Mouse (Mus musculus): Measurements from ENCODE around the gene Gtpbp8. TPM values are rescaled to one million over a fixed set of nuclear protein-coding genes. Genes with fewer than 3 reads are reported as not detected.

The Gtpbp8 gene
- 22.4 and 22.9 TPM in 2 replicates for total RNA-seq (2014; rRNA removed)
- polyA plus RNA-seq (2015; fragmentation: Nextera tagmentation; extraction: Ambion mirVana) = 32.2 and 33.5 TPM in 2 replicates

DNA sequence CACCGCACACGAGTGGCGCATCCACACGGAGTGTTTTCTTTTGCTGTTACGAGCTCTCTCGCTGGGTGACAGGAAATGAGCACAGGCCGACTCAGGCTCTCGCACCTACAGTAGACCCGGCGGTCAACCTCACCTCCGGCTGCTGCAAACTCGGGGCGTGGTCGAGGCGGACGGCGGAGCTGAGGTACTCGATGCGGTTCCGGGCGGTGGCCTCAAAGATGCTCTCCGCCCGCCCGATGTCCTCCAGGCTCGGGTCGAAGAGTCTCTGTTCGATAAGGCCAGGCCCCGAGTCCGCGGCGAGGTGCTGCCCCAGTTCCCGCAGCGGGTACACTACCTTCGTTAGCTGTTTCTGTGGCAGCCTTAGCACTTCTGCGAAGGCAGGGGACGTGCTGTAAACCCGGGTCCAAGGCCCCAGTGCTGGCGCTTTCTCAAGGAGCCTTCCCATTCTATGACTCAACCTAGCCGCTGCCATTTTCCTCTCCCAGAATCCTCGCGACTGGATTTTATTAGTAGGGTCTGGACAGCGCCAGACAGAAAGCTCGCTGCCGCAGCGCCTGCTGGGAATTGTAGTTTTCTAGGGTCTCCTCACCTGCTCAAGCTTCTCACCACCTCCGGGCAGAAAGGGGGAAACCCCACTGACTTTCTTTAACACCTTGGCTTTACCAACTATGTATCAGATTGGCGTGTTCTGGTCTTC lies at the start of gene Gtpbp8:
TSS of gene Gtpbp8 (minus strand) at position 498 of the 697 bp plus-strand sequence.
- peak; percentile 96 for ATAC-seq
- Histone ChIP-seq H3K9me3 (ENCODE audit: low read length) (no peaks in the 10 kb centered on the region), H3K9ac (replicated peaks; ENCODE audit: low read length) (peak within 1 kb of the TSS; percentile 93), H3K27me3 (ENCODE audit: insufficient read depth, low read length) (no peaks in the 10 kb centered on the region), H3K4me2 (ENCODE audit: low read depth, low read length) (peak within 1 kb of the TSS; percentile 79), H3K4me1 (ENCODE audit: insufficient read depth, low read length) (peaks cover 13% of the 10 kb centered on the region), H3K27ac (peak within 1 kb of the TSS; percentile 97), H3K4me3 (ENCODE audit: low read length) (peak within 1 kb of the TSS; percentile 83), H3K36me3 (ENCODE audit: insufficient read depth, low read length) (peaks cover 7% of the 10 kb centered on the region; the same call in 1 of the 2 replicates)
- 0 out of 2 replicates have a peak, but pooled peaks have one; percentile 9 for TF ChIP-seq CTCF (IDR thresholded peaks at IDR 0.05; ENCODE audit: low read depth)
- peak; percentile 95 for DNase-seq (ENCODE audit: low spot score)
- WGBS = under 1% methylated on average over 47 of the region's 47 CpGs

DNA sequence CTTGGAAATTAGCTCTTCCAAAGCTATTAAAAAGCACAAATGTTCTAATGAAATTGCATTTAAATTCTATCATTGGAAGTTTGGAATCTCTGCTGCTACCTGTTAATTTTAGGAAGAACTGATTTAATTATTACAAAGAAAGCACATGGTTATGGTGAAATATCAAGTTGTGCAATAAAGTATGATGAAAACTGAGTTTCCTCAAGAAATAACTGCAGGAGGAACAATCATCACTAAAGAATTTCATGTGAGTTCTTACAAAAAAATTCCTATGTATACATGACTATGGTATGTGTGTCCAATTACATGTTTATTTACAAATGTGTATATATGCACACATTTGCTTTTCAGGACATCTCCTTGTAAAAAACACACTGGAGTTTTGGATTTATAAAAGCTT lies 48.3 kb upstream of the Gtpbp8 start:
- Histone ChIP-seq H3K4me2 (ENCODE audit: low read depth, low read length) (no peak overlapping the region), H3K27me3 (ENCODE audit: insufficient read depth, low read length) (no peaks in the 10 kb centered on the region), H3K9ac (replicated peaks; ENCODE audit: low read length) (no peak overlapping the region), H3K27ac (no peak overlapping the region), H3K9me3 (ENCODE audit: low read length) (no peaks in the 10 kb centered on the region), H3K36me3 (ENCODE audit: insufficient read depth, low read length) (no peaks in the 10 kb centered on the region), H3K4me3 (ENCODE audit: low read length) (no peak overlapping the region), H3K4me1 (ENCODE audit: insufficient read depth, low read length) (no peaks in the 10 kb centered on the region)
- ATAC-seq (no peak), DNase-seq (ENCODE audit: low spot score) (no peak)
- TF ChIP-seq CTCF (IDR thresholded peaks at IDR 0.05; ENCODE audit: low read depth) = no peak

DNA sequence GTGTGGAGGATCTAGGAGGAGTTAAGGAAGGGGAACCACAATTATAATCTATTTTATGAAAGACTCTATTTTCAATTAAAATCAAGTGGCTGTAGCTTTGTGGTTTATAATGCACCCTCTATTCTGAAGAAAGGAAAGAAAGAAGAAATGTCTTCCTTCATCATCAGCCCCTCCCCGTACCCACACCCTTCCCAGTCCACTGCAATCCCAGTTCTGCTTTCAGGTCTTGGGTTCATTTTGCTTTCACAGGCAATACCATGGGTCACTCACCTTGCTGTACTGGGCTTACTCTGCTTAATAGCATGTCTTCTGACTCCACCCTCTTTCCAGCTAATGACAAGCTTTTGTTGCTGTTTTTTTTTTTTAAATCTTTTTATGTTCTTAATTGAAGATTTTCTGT lies 40.8 kb upstream of the Gtpbp8 start:
- H3K9me3 ChIP-seq (ENCODE audit: low read length) = no peaks in the 10 kb centered on the region
- H3K4me2 ChIP-seq (ENCODE audit: low read depth, low read length) = no peak overlapping the region
- H3K36me3 ChIP-seq (ENCODE audit: insufficient read depth, low read length) = no peaks in the 10 kb centered on the region
- DNase-seq (ENCODE audit: low spot score) = no peak
- no peak for TF ChIP-seq CTCF (IDR thresholded peaks at IDR 0.05; ENCODE audit: low read depth)
- H3K27me3 ChIP-seq (ENCODE audit: insufficient read depth, low read length) = no peaks in the 10 kb centered on the region
- no peak overlapping the region for H3K4me3 ChIP-seq (ENCODE audit: low read length)
- H3K9ac ChIP-seq (replicated peaks; ENCODE audit: low read length) = no peak overlapping the region
- no peaks in the 10 kb centered on the region for H3K4me1 ChIP-seq (ENCODE audit: insufficient read depth, low read length)
- ATAC-seq = no peak
- no peak overlapping the region for H3K27ac ChIP-seq
- 90% methylated on average over 1 of the region's 1 CpGs for WGBS

DNA sequence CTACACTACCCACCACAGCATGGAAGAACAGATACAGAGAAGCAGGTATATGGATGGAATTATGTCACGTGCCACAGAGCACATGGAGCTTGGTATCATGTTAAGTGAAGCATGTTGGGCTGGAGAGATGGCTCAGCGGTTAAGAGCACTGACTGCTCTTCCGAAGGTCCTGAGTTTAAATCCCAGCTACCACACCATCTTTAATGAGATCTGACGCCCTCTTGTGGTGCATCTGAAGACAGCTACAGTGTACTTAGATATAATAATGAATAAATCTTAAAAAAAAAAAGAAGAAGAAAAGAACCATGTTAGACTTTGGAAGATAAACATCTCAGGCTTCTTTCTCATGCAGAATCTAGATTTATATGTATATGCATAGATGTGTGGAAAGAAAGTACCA lies 34.6 kb upstream of the Gtpbp8 start:
- H3K27ac ChIP-seq = no peak overlapping the region
- H3K9me3 ChIP-seq (ENCODE audit: low read length) = no peaks in the 10 kb centered on the region
- ATAC-seq = no peak
- no peaks in the 10 kb centered on the region for H3K4me1 ChIP-seq (ENCODE audit: insufficient read depth, low read length)
- H3K4me3 ChIP-seq (ENCODE audit: low read length) = no peak overlapping the region
- no peak for DNase-seq (ENCODE audit: low spot score)
- H3K9ac ChIP-seq (replicated peaks; ENCODE audit: low read length) = no peak overlapping the region
- 68% methylated on average over 4 of the region's 4 CpGs for WGBS
- TF ChIP-seq CTCF (IDR thresholded peaks at IDR 0.05; ENCODE audit: low read depth) = no peak
- H3K36me3 ChIP-seq (ENCODE audit: insufficient read depth, low read length) = no peaks in the 10 kb centered on the region
- H3K4me2 ChIP-seq (ENCODE audit: low read depth, low read length) = no peak overlapping the region
- H3K27me3 ChIP-seq (ENCODE audit: insufficient read depth, low read length) = no peaks in the 10 kb centered on the region

DNA sequence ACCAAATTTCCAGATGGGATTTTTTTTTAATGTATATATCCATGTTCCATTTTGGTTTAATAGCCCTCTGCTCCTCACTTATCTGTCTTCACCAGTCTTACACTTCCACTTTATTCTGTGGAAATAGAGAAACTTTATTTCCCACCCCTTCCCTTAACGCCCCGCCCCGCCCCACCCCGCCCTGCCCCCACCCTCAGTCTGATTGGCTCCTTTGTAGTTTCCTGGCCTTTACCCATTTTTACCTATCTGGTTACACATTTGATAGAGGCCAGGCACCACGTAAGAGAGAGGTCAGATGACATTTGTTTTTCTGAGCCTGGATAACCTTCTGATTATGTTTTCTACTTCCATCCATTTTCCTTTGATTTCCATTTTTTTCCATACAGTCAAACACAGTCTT lies 33.3 kb upstream of the Gtpbp8 start:
- TF ChIP-seq CTCF (IDR thresholded peaks at IDR 0.05; ENCODE audit: low read depth) = no peak
- no peak overlapping the region for H3K4me2 ChIP-seq (ENCODE audit: low read depth, low read length)
- 92% methylated on average over 5 of the region's 5 CpGs for WGBS

DNA sequence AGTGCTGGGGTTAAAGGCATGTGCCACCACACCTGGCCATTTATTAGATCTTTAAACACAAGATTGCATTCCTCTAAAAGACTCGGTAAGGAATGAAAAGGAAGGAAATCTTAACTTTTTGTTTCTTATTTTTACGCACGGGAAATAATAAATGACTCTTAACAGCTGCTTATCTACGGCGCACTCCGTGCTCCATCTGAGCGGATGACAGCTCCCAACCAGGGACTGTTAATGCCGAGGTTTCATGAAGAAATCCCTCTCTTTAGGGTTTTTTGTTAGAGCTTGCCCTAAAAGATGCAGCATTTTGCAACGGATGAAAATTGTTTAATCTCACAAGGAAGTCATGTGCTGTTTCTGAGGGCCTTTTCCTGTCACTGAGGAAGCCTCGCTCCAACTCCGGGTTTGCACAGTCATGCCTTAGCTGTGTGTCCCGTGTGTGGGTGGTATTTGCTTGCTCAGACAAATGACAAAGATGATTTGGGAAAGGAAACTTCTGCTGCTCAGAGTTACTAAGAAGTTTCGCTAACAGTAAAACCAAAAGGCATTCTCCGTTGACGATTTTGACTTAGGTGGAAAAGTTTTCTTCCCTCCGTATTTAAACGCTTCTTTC lies 32.5 kb upstream of the Gtpbp8 start:
- no peak for TF ChIP-seq CTCF (IDR thresholded peaks at IDR 0.05; ENCODE audit: low read depth)
- no peak for ATAC-seq
- H3K27me3 ChIP-seq (ENCODE audit: insufficient read depth, low read length) = no peaks in the 10 kb centered on the region
- no peak overlapping the region for H3K9ac ChIP-seq (replicated peaks; ENCODE audit: low read length)
- no peaks in the 10 kb centered on the region for H3K36me3 ChIP-seq (ENCODE audit: insufficient read depth, low read length)
- H3K4me1 ChIP-seq (ENCODE audit: insufficient read depth, low read length) = no peaks in the 10 kb centered on the region
- no peak overlapping the region for H3K4me2 ChIP-seq (ENCODE audit: low read depth, low read length)
- no peak overlapping the region for H3K27ac ChIP-seq
- WGBS = 80% methylated on average over 17 of the region's 17 CpGs
- H3K4me3 ChIP-seq (ENCODE audit: low read length) = no peak overlapping the region
- no peak for DNase-seq (ENCODE audit: low spot score)
- H3K9me3 ChIP-seq (ENCODE audit: low read length) = no peaks in the 10 kb centered on the region

More for the DNA sequence above, 33.3 kb upstream of the Gtpbp8 start:
- no peaks in the 10 kb centered on the region for H3K27me3 ChIP-seq (ENCODE audit: insufficient read depth, low read length)
- H3K27ac ChIP-seq = no peak overlapping the region
- H3K36me3 ChIP-seq (ENCODE audit: insufficient read depth, low read length) = no peaks in the 10 kb centered on the region
- no peaks in the 10 kb centered on the region for H3K4me1 ChIP-seq (ENCODE audit: insufficient read depth, low read length)
- ATAC-seq = no peak
- no peak overlapping the region for H3K9ac ChIP-seq (replicated peaks; ENCODE audit: low read length)
- H3K4me3 ChIP-seq (ENCODE audit: low read length) = no peak overlapping the region
- no peaks in the 10 kb centered on the region for H3K9me3 ChIP-seq (ENCODE audit: low read length)
- DNase-seq (ENCODE audit: low spot score) = no peak

DNA sequence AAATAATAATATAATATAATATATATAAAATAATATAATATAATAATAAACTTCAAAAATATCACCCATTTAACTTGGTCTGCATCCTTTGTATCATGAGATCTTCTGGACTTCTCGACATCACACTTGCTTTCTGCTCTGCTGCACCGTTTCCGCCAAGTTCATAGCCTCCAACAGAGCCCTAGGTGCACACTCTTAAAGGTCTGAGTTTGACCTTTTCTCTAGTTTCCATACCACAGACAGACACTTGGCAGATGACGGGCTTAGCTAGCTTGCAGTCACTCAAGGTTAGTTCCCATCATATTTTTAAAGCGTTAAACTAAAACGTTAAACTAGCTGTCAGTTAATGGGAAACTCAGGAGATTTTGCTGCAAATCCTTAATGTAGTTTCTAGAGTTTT lies 28.0 kb upstream of the Gtpbp8 start:
- no peak for TF ChIP-seq CTCF (IDR thresholded peaks at IDR 0.05; ENCODE audit: low read depth)
- no peak overlapping the region for H3K4me2 ChIP-seq (ENCODE audit: low read depth, low read length)
- 90% methylated on average over 6 of the region's 6 CpGs for WGBS
- H3K4me1 ChIP-seq (ENCODE audit: insufficient read depth, low read length) = no peaks in the 10 kb centered on the region
- H3K27ac ChIP-seq = no peak overlapping the region
- H3K27me3 ChIP-seq (ENCODE audit: insufficient read depth, low read length) = no peaks in the 10 kb centered on the region
- DNase-seq (ENCODE audit: low spot score) = no peak
- no peak for ATAC-seq
- H3K36me3 ChIP-seq (ENCODE audit: insufficient read depth, low read length) = no peaks in the 10 kb centered on the region
- H3K9me3 ChIP-seq (ENCODE audit: low read length) = no peaks in the 10 kb centered on the region
- no peak overlapping the region for H3K4me3 ChIP-seq (ENCODE audit: low read length)
- H3K9ac ChIP-seq (replicated peaks; ENCODE audit: low read length) = no peak overlapping the region

All from hindbrain, postnatal 0 days (tissue).